Mouse (Mus musculus): ENCODE data around the gene Cntn2. TPM values are rescaled to one million over a fixed set of nuclear protein-coding genes. Genes with fewer than 3 reads are reported as not detected.

Cntn2 gene
- polyA plus RNA-seq (2014; fragmentation: Illumina TruSeq; extraction: RNeasy Lipid Tissue Mini Kit (QIAGEN cat#74804); ENCODE audit: insufficient read depth, low read depth, low replicate concordance) = 0.08 TPM

DNA sequence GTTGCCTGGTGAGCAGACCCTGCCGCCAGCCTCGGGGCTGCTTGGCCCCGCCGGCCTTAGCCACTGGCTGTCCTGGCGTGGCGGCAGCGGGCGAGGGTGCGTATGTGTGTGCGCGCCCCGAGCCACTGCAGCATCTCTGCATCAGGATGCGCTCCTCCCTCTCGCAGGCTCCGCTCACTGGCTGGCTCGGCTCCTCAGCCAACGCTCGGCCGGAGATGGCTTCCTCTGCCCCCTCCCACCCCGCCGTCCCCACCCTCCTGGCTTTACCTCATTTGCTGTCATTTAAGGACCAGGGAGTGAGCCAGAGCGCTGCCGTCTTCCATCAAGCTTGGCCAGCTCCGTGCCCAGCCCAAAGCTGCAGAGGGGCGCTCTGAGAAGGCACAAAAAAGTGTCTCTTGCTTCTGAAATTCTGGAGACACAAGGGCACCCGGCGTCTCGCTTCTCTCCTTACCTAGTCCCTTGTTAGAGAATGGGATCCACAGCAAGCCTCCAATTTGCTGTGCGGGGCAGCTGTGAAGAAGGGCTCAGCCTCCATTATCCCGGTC lies at the start of gene Cntn2:
Gene Cntn2, minus strand, starts transcription at position 495 of the 545 bp plus-strand sequence.

DNA sequence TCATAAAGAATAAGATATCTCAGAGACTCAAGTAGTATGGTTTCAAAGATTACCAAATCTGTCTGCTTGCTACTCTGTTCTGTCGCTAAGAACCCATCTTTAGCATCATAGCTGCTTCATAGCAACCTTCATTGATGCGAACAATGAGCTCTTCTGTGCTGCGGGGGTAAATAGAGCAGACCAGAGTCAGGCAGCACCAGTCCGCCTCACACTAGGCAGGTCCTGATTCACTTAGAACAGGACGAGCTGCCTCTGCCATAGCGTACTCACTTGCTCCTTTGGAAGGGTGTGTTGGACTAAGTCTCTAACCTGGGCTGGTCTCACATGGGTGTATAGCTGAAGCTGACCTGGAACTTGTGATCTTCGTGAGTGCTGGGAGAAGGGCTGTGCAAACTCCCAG lies 37.0 kb downstream of the Cntn2 start, which contains the start of gene Tmem81:
Gene Tmem81, plus strand, starts transcription at position 173 of the 400 bp plus-strand sequence.

DNA sequence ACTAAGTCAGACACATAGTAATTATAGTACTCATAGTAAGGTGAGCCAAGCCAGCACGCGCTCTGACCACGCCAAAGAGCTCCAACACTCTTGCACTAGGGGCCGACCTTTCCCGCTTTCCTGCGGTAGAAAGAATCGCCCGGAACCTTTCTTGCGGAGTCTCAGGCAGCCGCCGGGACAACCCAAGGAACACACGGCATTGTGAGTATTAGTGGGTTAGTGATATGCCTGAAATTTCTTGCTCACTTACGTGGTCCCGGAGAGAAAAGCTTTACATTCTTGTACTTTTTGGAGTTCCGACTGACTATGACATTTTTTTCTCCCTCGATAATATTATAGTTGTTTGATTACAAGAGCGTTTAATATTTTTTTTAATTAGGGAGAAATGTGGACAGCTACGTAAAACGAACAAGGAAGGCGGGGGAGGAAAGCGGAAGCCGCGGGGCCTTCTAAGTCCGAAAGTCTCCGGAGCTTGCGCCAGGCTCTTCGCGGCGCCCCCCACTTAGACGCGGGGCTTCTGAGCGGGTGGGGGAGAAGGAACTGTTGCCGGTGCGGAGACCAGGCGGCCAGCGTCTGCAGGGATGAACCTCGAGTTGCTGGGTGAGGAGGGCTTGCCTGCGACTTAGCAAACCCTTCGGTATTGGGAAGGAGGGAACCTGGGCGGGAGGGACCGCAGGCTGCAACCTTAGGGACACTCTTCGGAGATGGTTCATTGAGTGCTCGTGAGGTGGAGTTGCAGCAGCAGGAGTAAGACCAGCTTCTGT lies 65.9 kb downstream of the Cntn2 start, which contains the start of gene Rbbp5:
Gene Rbbp5, plus strand, starts transcription at position 438 of the 764 bp plus-strand sequence.

Other genes starting within 250 kb of the Cntn2 start
- 2.8 TPM for gene Klhdc8a, start 244.6 kb downstream of the Cntn2 start, polyA plus RNA-seq (2014; fragmentation: Illumina TruSeq; extraction: RNeasy Lipid Tissue Mini Kit (QIAGEN cat#74804); ENCODE audit: insufficient read depth, low read depth, low replicate concordance)
- 5.9 TPM for gene Nuak2, start 227.1 kb downstream of the Cntn2 start, polyA plus RNA-seq (2014; fragmentation: Illumina TruSeq; extraction: RNeasy Lipid Tissue Mini Kit (QIAGEN cat#74804); ENCODE audit: insufficient read depth, low read depth, low replicate concordance)
- 78.9 TPM for gene Tmcc2, start 152.0 kb downstream of the Cntn2 start, polyA plus RNA-seq (2014; fragmentation: Illumina TruSeq; extraction: RNeasy Lipid Tissue Mini Kit (QIAGEN cat#74804); ENCODE audit: insufficient read depth, low read depth, low replicate concordance)
- gene Dstyk, start 125.7 kb downstream of the Cntn2 start, polyA plus RNA-seq (2014; fragmentation: Illumina TruSeq; extraction: RNeasy Lipid Tissue Mini Kit (QIAGEN cat#74804); ENCODE audit: insufficient read depth, low read depth, low replicate concordance) = 7.9 TPM
- 15.7 TPM for gene Rbbp5, start 65.9 kb downstream of the Cntn2 start, polyA plus RNA-seq (2014; fragmentation: Illumina TruSeq; extraction: RNeasy Lipid Tissue Mini Kit (QIAGEN cat#74804); ENCODE audit: insufficient read depth, low read depth, low replicate concordance)
- gene Tmem81, start 37.0 kb downstream of the Cntn2 start, polyA plus RNA-seq (2014; fragmentation: Illumina TruSeq; extraction: RNeasy Lipid Tissue Mini Kit (QIAGEN cat#74804); ENCODE audit: insufficient read depth, low read depth, low replicate concordance) = 5.0 TPM
- 0.08 TPM for gene Nfasc, start 198.5 kb upstream of the Cntn2 start, polyA plus RNA-seq (2014; fragmentation: Illumina TruSeq; extraction: RNeasy Lipid Tissue Mini Kit (QIAGEN cat#74804); ENCODE audit: insufficient read depth, low read depth, low replicate concordance)